Mouse (Mus musculus) C2C12 (cell line): ENCODE results near the gene Surf4. TPM values are rescaled to one million over a fixed set of nuclear protein-coding genes. Genes with fewer than 3 reads are reported as not detected.
A peak's percentile ranks its signal among the peaks of the same experiment; 100 is the strongest.

Source experiments
- H3K27me3 ChIP-seq: one replicate; pipeline ENCODE4 v1.6.1; 2011; ENCODE audit not compliant: control insufficient read depth, insufficient read depth, insufficient read length
- H3K36me3 ChIP-seq: one replicate; pipeline ENCODE4 v1.6.1; 2011; ENCODE audit not compliant: control insufficient read depth, insufficient read depth
- H3K4me3 ChIP-seq: one replicate; pipeline ENCODE4 v1.5.1; 2011; ENCODE audit warnings: mild to moderate bottlenecking, control low read depth; ENCODE audit not compliant: poor library complexity, insufficient read depth, severe bottlenecking
- H3K79me2 ChIP-seq: one replicate; pipeline ENCODE4 v1.6.1; 2011; ENCODE audit not compliant: control insufficient read depth, insufficient read depth
- H3K79me3 ChIP-seq: one replicate; pipeline ENCODE4 v1.6.1; 2011; ENCODE audit warnings: low read depth, control low read depth
- H3ac ChIP-seq: one replicate; pipeline ENCODE3; 2011; ENCODE audit warnings: low read depth; ENCODE audit not compliant: control insufficient read depth, insufficient read length
- CEBPB ChIP-seq: IDR thresholded peaks from one replicate; pipeline ENCODE4 v1.6.1; 2011; ENCODE audit warnings: low read depth, mild to moderate bottlenecking, control low read depth, moderate library complexity
- CTCF ChIP-seq: IDR thresholded peaks from one replicate; pipeline ENCODE4 v1.5.1; 2011; ENCODE audit not compliant: control insufficient read depth, insufficient read depth, insufficient read length
- FOSL1 ChIP-seq: IDR thresholded peaks from one replicate; pipeline ENCODE4 v1.8.0; 2011; ENCODE audit warnings: mild to moderate bottlenecking, low read length; ENCODE audit not compliant: poor library complexity, insufficient read depth, severe bottlenecking
- MAX ChIP-seq: IDR thresholded peaks from one replicate; pipeline ENCODE4 v1.6.1; 2011; ENCODE audit warnings: mild to moderate bottlenecking, control low read depth
- MYOD1 ChIP-seq: IDR thresholded peaks from one replicate; pipeline ENCODE4 v1.6.1; 2011; ENCODE audit warnings: low read depth; ENCODE audit not compliant: control insufficient read depth, insufficient read length
- MYOG ChIP-seq: IDR thresholded peaks from one replicate; pipeline ENCODE4 v1.6.1; 2011; ENCODE audit not compliant: control insufficient read depth, insufficient read length; ENCODE audit errors: extremely low read depth
- USF1 ChIP-seq: IDR thresholded peaks from one replicate; pipeline ENCODE4 v1.6.1; 2011; ENCODE audit warnings: low read depth, mild to moderate bottlenecking, control low read depth, moderate library complexity
- polyA plus RNA-seq: library from polyadenylated mRNA; unstranded; fragments of >200 nt; fragmentation: generic; extraction: Trizol; gene quantifications from one replicate; pipeline ENCODE4 v1.2.1, GENCODE M21; 2012; ENCODE audit warnings: missing spikeins

Gene Surf4
- polyA plus RNA-seq, 1 experiment, result 165 TPM

- H3K79me2 ChIP-seq, result peaks cover 51% of the 10 kb centered on the region
- no peaks in the 10 kb centered on the region for H3K27me3 ChIP-seq
- TF ChIP-seq CEBPB (no peak), CTCF (no peak), MYOD1 (no peak), FOSL1 (no peak), MAX (no peak), USF1 (no peak), MYOG (no peak)
- peaks cover 30% of the 10 kb centered on the region for H3K79me3 ChIP-seq
- H3K36me3 ChIP-seq, result peaks cover 99% of the 10 kb centered on the region
- H3ac ChIP-seq, result no peak overlapping the region
- no peak overlapping the region for H3K4me3 ChIP-seq
These were observed 11.9 kb downstream of the Surf4 start for GRCm38 (mm10) chr2:26921784-26922183.

- Histone ChIP-seq H3ac (no peak overlapping the region), H3K27me3 (no peaks in the 10 kb centered on the region), H3K36me3 (peaks cover 84% of the 10 kb centered on the region), H3K4me3 (no peak overlapping the region), H3K79me3 (peaks cover 33% of the 10 kb centered on the region), H3K79me2 (peaks cover 54% of the 10 kb centered on the region)
- TF ChIP-seq USF1 (no peak), MAX (no peak), MYOG (no peak), CEBPB (no peak), FOSL1 (no peak), MYOD1 (no peak), CTCF (no peak)
These were observed 13.4 kb downstream of the Surf4 start for GRCm38 (mm10) chr2:26920190-26920855.

GRCm38 (mm10) chr2:26919684-26920083 is 14.0 kb downstream of the Surf4 start:
- peaks cover 58% of the 10 kb centered on the region for H3K79me2 ChIP-seq
- H3ac ChIP-seq, result no peak overlapping the region
- H3K79me3 ChIP-seq, result peaks cover 39% of the 10 kb centered on the region
- TF ChIP-seq MYOD1 (no peak), CTCF (no peak), CEBPB (no peak), MAX (no peak), FOSL1 (no peak), USF1 (no peak), MYOG (no peak)
- H3K36me3 ChIP-seq, result peaks cover 83% of the 10 kb centered on the region
- H3K27me3 ChIP-seq, result no peaks in the 10 kb centered on the region
- H3K4me3 ChIP-seq, result no peak overlapping the region

GRCm38 (mm10) chr2:26916738-26917137 is 17.0 kb downstream of the Surf4 start:
- Histone ChIP-seq H3K79me2 (peaks cover 88% of the 10 kb centered on the region), H3K79me3 (peaks cover 55% of the 10 kb centered on the region), H3ac (peak overlapping the region; percentile 92), H3K4me3 (peak overlapping the region; percentile 75), H3K36me3 (peaks cover 83% of the 10 kb centered on the region), H3K27me3 (no peaks in the 10 kb centered on the region)
- TF ChIP-seq MYOG (no peak), USF1 (no peak), MAX (no peak), CTCF (no peak), CEBPB (no peak), FOSL1 (no peak), MYOD1 (no peak)

- H3K27me3 ChIP-seq, result no peaks in the 10 kb centered on the region
- peak within 1 kb of the TSS; percentile 75 for H3K4me3 ChIP-seq
- H3K36me3 ChIP-seq, result peaks cover 83% of the 10 kb centered on the region
- peaks cover 94% of the 10 kb centered on the region for H3K79me2 ChIP-seq
- H3K79me3 ChIP-seq, result peaks cover 61% of the 10 kb centered on the region
- TF ChIP-seq MYOG (no peak), MAX (peak; percentile 95), USF1 (peak; percentile 89), MYOD1 (no peak), CTCF (no peak)
- H3ac ChIP-seq, result peak within 1 kb of the TSS; percentile 92
These were observed 17.6 kb downstream of the Surf4 start, which contains the start of the genes Surf2 and Surf1 for GRCm38 (mm10) chr2:26915927-26916728. TSS of gene Surf2 (plus strand) at chr2:26916367. TSS of gene Surf1 (minus strand) at chr2:26916530.

GRCm38 (mm10) chr2:26914148-26914941 is 19.4 kb downstream of the Surf4 start:
- no peaks in the 10 kb centered on the region for H3K27me3 ChIP-seq
- TF ChIP-seq USF1 (peak; percentile 44), CTCF (no peak), MAX (peak; percentile 68), CEBPB (no peak), FOSL1 (no peak)
- peaks cover 100% of the 10 kb centered on the region for H3K79me2 ChIP-seq
- peaks cover 70% of the 10 kb centered on the region for H3K36me3 ChIP-seq
- H3K79me3 ChIP-seq, result peaks cover 73% of the 10 kb centered on the region
- H3ac ChIP-seq, result no peak overlapping the region
- H3K4me3 ChIP-seq, result no peak overlapping the region
